ENCODE assay signal across 26 mouse cellular contexts in genomic region chr5:34461294-34461693, GRCm38 (mm10).
"Had no signal": no experiment of that assay in that cellular context is flagged by ENCODE, and none has a peak within 500 bp of the region (broad histone marks: within the 10 kb centered on the region; RNA-seq: fewer than 3 reads in every experiment).

No protein-coding gene starts in this region.

- H3K4me2 ChIP-seq: heart, embryonic 11.5 days; heart, embryonic 13.5 days; heart, embryonic 15.5 days; hindbrain, embryonic 13.5 days; hindbrain, embryonic 15.5 days; intestine, embryonic 15.5 days; kidney, embryonic 15.5 days; limb, embryonic 13.5 days; limb, embryonic 15.5 days; liver, embryonic 12.5 days had no signal

- H3K9me3 ChIP-seq: heart, embryonic 13.5 days; heart, embryonic 15.5 days; hindbrain, embryonic 13.5 days; hindbrain, embryonic 15.5 days; intestine, embryonic 15.5 days; kidney, embryonic 15.5 days; limb, embryonic 13.5 days; limb, embryonic 15.5 days; liver, embryonic 12.5 days had no signal

- ATAC-seq: hindbrain, postnatal 0 days; intestine, embryonic 15.5 days; liver, embryonic 12.5 days had no signal

- H3K4me1 ChIP-seq: heart, embryonic 13.5 days; heart, embryonic 15.5 days; hindbrain, embryonic 13.5 days; hindbrain, embryonic 15.5 days; intestine, embryonic 15.5 days; kidney, embryonic 15.5 days; limb, embryonic 13.5 days; limb, embryonic 15.5 days; liver, embryonic 12.5 days had no signal

- H3K9ac ChIP-seq: heart, embryonic 13.5 days; heart, embryonic 15.5 days; hindbrain, embryonic 13.5 days; hindbrain, embryonic 15.5 days; intestine, embryonic 15.5 days; kidney, embryonic 15.5 days; limb, embryonic 13.5 days; limb, embryonic 15.5 days; liver, embryonic 12.5 days; liver, embryonic 14.5 days had no signal

- H3K4me3 ChIP-seq: heart, adult 2 months; heart, embryonic 13.5 days; heart, embryonic 15.5 days; hindbrain, embryonic 13.5 days; hindbrain, embryonic 15.5 days; intestine, embryonic 15.5 days; kidney, embryonic 15.5 days; limb, embryonic 13.5 days; limb, embryonic 15.5 days; liver, embryonic 12.5 days had no signal

- H3K27ac ChIP-seq: heart, adult 2 months; heart, embryonic 13.5 days; heart, embryonic 15.5 days; hindbrain, embryonic 13.5 days; hindbrain, embryonic 15.5 days; hindbrain, postnatal 0 days; intestine, embryonic 15.5 days; kidney, embryonic 15.5 days; kidney, postnatal 0 days; limb, embryonic 13.5 days; limb, embryonic 15.5 days; liver, embryonic 12.5 days; liver, embryonic 14.5 days had no signal

- DNase-seq: gastrocnemius, postnatal 14 days; gastrocnemius, postnatal 36 days; heart, adult 2 months; heart, postnatal 14 days; heart, postnatal 36 days; kidney, adult 11 months; kidney, adult 2 months; kidney, adult 9 months; kidney, postnatal 14 days; kidney, postnatal 36 days; layer of hippocampus, adult 9-11 months; layer of hippocampus, postnatal 36 days; left cerebral cortex, postnatal 4 days had no signal

- H3K27me3 ChIP-seq: heart, embryonic 13.5 days; heart, embryonic 15.5 days; hindbrain, embryonic 13.5 days; hindbrain, embryonic 15.5 days; intestine, embryonic 15.5 days; kidney, embryonic 15.5 days; limb, embryonic 13.5 days; limb, embryonic 15.5 days; liver, embryonic 12.5 days had no signal
